Mouse (Mus musculus) thymus, adult 2 months (tissue): ENCODE measurements around the gene Gas2l1.

Source experiments
- CTCF ChIP-seq: fragments of 200-500 bp; IDR thresholded peaks from 2 replicates; pipeline ENCODE4 v1.5.1; 2012; ENCODE audit warnings: mild to moderate bottlenecking, control low read depth, low read length, moderate library complexity, borderline replicate concordance; ENCODE audit not compliant: control insufficient read depth, poor library complexity, insufficient read depth; ENCODE audit errors: extremely low read depth
- POLR2A ChIP-seq: fragments of 200-500 bp; IDR thresholded peaks from 2 replicates; pipeline ENCODE4 v1.6.1; 2012; ENCODE audit warnings: mild to moderate bottlenecking, low read length, control low read depth, moderate library complexity; ENCODE audit not compliant: control insufficient read depth, poor library complexity, insufficient read depth; ENCODE audit errors: extremely low read depth

DNA sequence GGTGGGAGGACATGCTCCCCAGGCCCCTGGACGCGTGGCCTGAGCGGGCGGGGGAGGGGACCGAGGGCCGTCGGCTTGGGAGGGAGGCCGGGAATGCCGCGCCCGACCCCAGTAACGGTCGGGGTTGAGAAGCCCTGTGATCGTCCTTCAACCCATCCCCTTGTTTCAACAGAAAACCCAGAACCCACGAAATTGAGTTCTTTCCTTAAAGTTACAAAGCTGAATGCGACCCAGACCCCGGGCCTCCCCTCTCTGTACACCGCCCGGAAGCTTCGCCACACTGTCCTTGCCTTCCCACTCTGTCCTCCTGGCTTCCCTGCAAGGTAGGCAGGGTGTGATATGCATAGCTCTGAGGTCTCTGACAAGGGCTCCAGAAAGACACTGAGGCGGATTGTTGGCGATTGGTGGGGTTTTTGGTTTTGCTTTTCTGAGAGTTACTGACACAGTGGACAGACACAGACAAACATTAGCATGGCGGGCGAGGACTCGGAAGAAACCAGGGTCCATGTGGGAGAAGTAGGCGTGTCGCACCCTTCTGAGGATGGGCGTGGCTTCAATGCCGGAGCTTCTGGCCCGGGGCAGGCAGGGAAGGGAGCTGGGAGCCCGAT is 34.6 kb upstream of the Gas2l1 start:
- TF ChIP-seq CTCF (no peak), POLR2A (no peak)
